ENCODE assay signal across 12 mouse cellular contexts in the genomic region with DNA sequence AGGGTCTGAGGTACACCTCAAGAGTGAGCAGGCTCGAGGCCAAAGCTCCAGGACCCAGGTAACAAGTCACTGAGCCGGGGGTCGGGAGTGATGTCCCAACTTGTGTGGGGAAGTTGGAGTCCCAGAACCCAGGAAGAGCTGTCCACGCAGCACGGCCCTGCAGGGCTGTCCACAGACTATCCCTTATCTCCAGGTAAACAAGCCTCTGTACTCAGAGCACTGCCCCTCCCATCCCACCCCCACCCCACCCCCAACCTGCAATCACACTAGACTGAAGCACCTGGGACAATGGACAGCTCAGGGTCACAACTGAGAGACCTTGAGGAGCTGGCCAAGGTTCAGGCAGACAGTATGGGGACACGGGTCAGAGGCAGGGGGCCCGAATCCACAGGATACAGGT. TPM values are rescaled to one million over a fixed set of nuclear protein-coding genes. Genes with fewer than 3 reads are reported as not detected.
DNase-seq lines count a peak whose midpoint lies in the region; ATAC-seq lines count a peak whose summit lies in the region.
"Had no signal": no experiment of that assay in that cellular context is flagged by ENCODE, and none has a peak within 500 bp of the region (broad histone marks: within the 10 kb centered on the region; RNA-seq: fewer than 3 reads in every experiment).

No protein-coding gene starts in this region.

- no peak for DNase-seq in kidney, adult 8-10 months
- DNase-seq in forebrain, embryonic 14.5 days (ENCODE audit: low spot score): no peak
- DNase-seq in spleen, adult 12 weeks (ENCODE audit: low spot score): no peak
- no peak for DNase-seq in thymus, postnatal 14 days
- no peak for DNase-seq in adrenal gland, postnatal 36 days
- DNase-seq: cerebellum, adult 8-10 months; lung, postnatal 14 days had no signal

- H3K27me3 ChIP-seq in kidney, embryonic 14.5 days (ENCODE audit: control insufficient read depth, insufficient read depth, low read length): no peaks in the 10 kb centered on the region
- H3K27me3 ChIP-seq in forebrain, embryonic 14.5 days (replicated peaks; ENCODE audit: control insufficient read depth, insufficient read depth, low read length): no peaks in the 10 kb centered on the region
- no peaks in the 10 kb centered on the region for H3K27me3 ChIP-seq in hindbrain, embryonic 16.5 days (replicated peaks; ENCODE audit: control insufficient read depth, insufficient read depth, low read length)
- no peaks in the 10 kb centered on the region for H3K27me3 ChIP-seq in midbrain, embryonic 12.5 days
- H3K27me3 ChIP-seq: CH12.LX; embryonic facial prominence, embryonic 13.5 days had no signal

- no peak overlapping the region for H3K4me2 ChIP-seq in kidney, embryonic 14.5 days (replicated peaks; ENCODE audit: low read depth, low read length)
- no peak overlapping the region for H3K4me2 ChIP-seq in forebrain, embryonic 14.5 days (ENCODE audit: low read length)
- H3K4me2 ChIP-seq in hindbrain, embryonic 16.5 days (ENCODE audit: low read length): no peak overlapping the region; the same call in 1 of the 2 replicates
- peak overlapping the region; percentile 40; the same call in 1 of the 2 replicates for H3K4me2 ChIP-seq in midbrain, embryonic 12.5 days (replicated peaks)

- H3K36me3 ChIP-seq in kidney, embryonic 14.5 days (ENCODE audit: control insufficient read depth, insufficient read depth, low read length): no peaks in the 10 kb centered on the region
- H3K36me3 ChIP-seq in forebrain, embryonic 14.5 days (ENCODE audit: control insufficient read depth, insufficient read depth, low read length): no peaks in the 10 kb centered on the region
- H3K36me3 ChIP-seq in hindbrain, embryonic 16.5 days (ENCODE audit: control insufficient read depth, insufficient read depth, low read length): no peaks in the 10 kb centered on the region
- 0 out of 2 replicates have a peak, but pooled peaks cover 7% of the 10 kb centered on the region for H3K36me3 ChIP-seq in midbrain, embryonic 12.5 days

- WGBS in kidney, embryonic 14.5 days: 58% methylated on average over 7 of the region's 7 CpGs
- 77% methylated on average over 7 of the region's 7 CpGs for whole genome bisulfite sequencing in forebrain, embryonic 14.5 days
- WGBS in hindbrain, embryonic 16.5 days: 76% methylated on average over 7 of the region's 7 CpGs
- WGBS in midbrain, embryonic 12.5 days: 82% methylated on average over 7 of the region's 7 CpGs

- H3K4me3 ChIP-seq in kidney, embryonic 14.5 days (ENCODE audit: low read length): no peak overlapping the region
- H3K4me3 ChIP-seq in forebrain, embryonic 14.5 days (ENCODE audit: low read depth, low read length): no peak overlapping the region
- no peak overlapping the region for H3K4me3 ChIP-seq in hindbrain, embryonic 16.5 days (ENCODE audit: low read length)
- no peak overlapping the region for H3K4me3 ChIP-seq in midbrain, embryonic 12.5 days
- H3K4me3 ChIP-seq: embryonic facial prominence, embryonic 13.5 days had no signal

- H3K9ac ChIP-seq in kidney, embryonic 14.5 days (ENCODE audit: low read depth, low read length): no peak overlapping the region
- H3K9ac ChIP-seq in forebrain, embryonic 14.5 days (ENCODE audit: low read length): no peak overlapping the region
- peak overlapping the region; percentile 60 for H3K9ac ChIP-seq in hindbrain, embryonic 16.5 days (ENCODE audit: low read depth, low read length)
- H3K9ac ChIP-seq in midbrain, embryonic 12.5 days (replicated peaks): peak overlapping the region; percentile 58

- ATAC-seq in kidney, embryonic 14.5 days (ENCODE audit: low FRiP score, low TSS enrichment): peak; percentile 1; the same call in 1 of the 2 replicates
- ATAC-seq in forebrain, embryonic 14.5 days: no peak; the same call in 1 of the 2 replicates
- no peak for ATAC-seq in hindbrain, embryonic 16.5 days
- no peak for ATAC-seq in midbrain, embryonic 12.5 days (ENCODE audit: low FRiP score, low read depth)

- H3K27ac ChIP-seq in kidney, embryonic 14.5 days (ENCODE audit: low read depth, low read length): no peak overlapping the region
- 0 out of 2 replicates have a peak overlapping the region, but pooled peaks have one; percentile 22 for H3K27ac ChIP-seq in forebrain, embryonic 14.5 days (ENCODE audit: low read depth, low read length)
- H3K27ac ChIP-seq in hindbrain, embryonic 16.5 days (ENCODE audit: low read depth, low read length): no peak overlapping the region
- H3K27ac ChIP-seq in midbrain, embryonic 12.5 days (replicated peaks): peak overlapping the region; percentile 95

- H3K4me1 ChIP-seq in kidney, embryonic 14.5 days (ENCODE audit: control insufficient read depth, insufficient read depth, low read length): peaks cover 38% of the 10 kb centered on the region
- H3K4me1 ChIP-seq in forebrain, embryonic 14.5 days (ENCODE audit: control insufficient read depth, insufficient read depth, low read length): peaks cover 29% of the 10 kb centered on the region
- peaks cover 59% of the 10 kb centered on the region for H3K4me1 ChIP-seq in hindbrain, embryonic 16.5 days (ENCODE audit: control insufficient read depth, insufficient read depth, low read depth, low read length)
- peaks cover 81% of the 10 kb centered on the region for H3K4me1 ChIP-seq in midbrain, embryonic 12.5 days

- H3K9me3 ChIP-seq in kidney, embryonic 14.5 days (ENCODE audit: control insufficient read depth, low read length): no peaks in the 10 kb centered on the region
- no peaks in the 10 kb centered on the region for H3K9me3 ChIP-seq in forebrain, embryonic 14.5 days (replicated peaks; ENCODE audit: control insufficient read depth, low read length)
- no peaks in the 10 kb centered on the region for H3K9me3 ChIP-seq in hindbrain, embryonic 16.5 days (ENCODE audit: control insufficient read depth, low read length)
- no peaks in the 10 kb centered on the region for H3K9me3 ChIP-seq in midbrain, embryonic 12.5 days
- H3K9me3 ChIP-seq: embryonic facial prominence, embryonic 13.5 days had no signal

RNA-seq across cellular contexts. Expression of gene Ccdc85c, which starts 10.3 kb away (rescaled TPM):
- 9.9 and 11.0 TPM in 2 replicates for polyA plus RNA-seq in kidney, embryonic 14.5 days (2014; fragmentation: Nextera tagmentation; extraction: Ambion mirVana)
- polyA plus RNA-seq in forebrain, embryonic 14.5 days (2014; fragmentation: Nextera tagmentation; extraction: Ambion mirVana): 13.6 and 14.5 TPM in 2 replicates
- polyA plus RNA-seq in hindbrain, embryonic 16.5 days (2015; fragmentation: Nextera tagmentation; extraction: Ambion mirVana): 7.5 and 10.2 TPM in 2 replicates
- polyA plus RNA-seq in midbrain, embryonic 12.5 days (2016; fragmentation: Nextera tagmentation; extraction: Ambion mirVana): 17.0 and 21.6 TPM in 2 replicates
- total RNA-seq in adrenal gland, postnatal 36 days (2021): 10 to 100 TPM; 21.6 to 28.8 TPM

RNA-seq across cellular contexts. Expression of gene Hhipl1, which starts 41.2 kb away (rescaled TPM):
- 0.27 and 0.61 TPM in 2 replicates for polyA plus RNA-seq in kidney, embryonic 14.5 days (2014; fragmentation: Nextera tagmentation; extraction: Ambion mirVana)
- 1.0 and 1.4 TPM in 2 replicates for polyA plus RNA-seq in forebrain, embryonic 14.5 days (2014; fragmentation: Nextera tagmentation; extraction: Ambion mirVana)
- polyA plus RNA-seq in hindbrain, embryonic 16.5 days (2015; fragmentation: Nextera tagmentation; extraction: Ambion mirVana): 2.6 and 2.9 TPM in 2 replicates
- 5.0 and 6.2 TPM in 2 replicates for polyA plus RNA-seq in midbrain, embryonic 12.5 days (2016; fragmentation: Nextera tagmentation; extraction: Ambion mirVana)
- under 1 TPM; 0.76 to 0.86 TPM for total RNA-seq in adrenal gland, postnatal 36 days (2021)
- total RNA-seq: CH12.LX had no signal

Comparison
In these comparisons a context has a peak if more than half of its experiments do, and no peak if none do; other contexts are left out.
1. H3K27ac ChIP-seq: peak in forebrain, embryonic 14.5 days (single experiment) and midbrain, embryonic 12.5 days (single experiment); none in kidney, embryonic 14.5 days (single experiment) and hindbrain, embryonic 16.5 days (single experiment).
2. H3K9ac ChIP-seq: peak in hindbrain, embryonic 16.5 days (single experiment) and midbrain, embryonic 12.5 days (single experiment); none in kidney, embryonic 14.5 days (single experiment) and forebrain, embryonic 14.5 days (single experiment).